Mouse (Mus musculus) hindbrain, embryonic 12.5 days (tissue): ENCODE data around the gene Ociad2. TPM values are rescaled to one million over a fixed set of nuclear protein-coding genes. Genes with fewer than 3 reads are reported as not detected.
A peak's percentile ranks its signal among the peaks of the same experiment; 100 is the strongest.

Experiments used
- ATAC-seq: fragments of 200-750 bp; cut with Nextera tagmentation; 2 replicates; pipeline ENCODE4 v1.8.0; 2017; ENCODE audit warnings: moderate TSS enrichment; ENCODE audit not compliant: low FRiP score
- H3K27ac ChIP-seq: fragments of 300-500 bp; sonication (generic); 2 replicates; pipeline ENCODE4 v1.5.1; 2016; ENCODE audit warnings: mild to moderate bottlenecking
- H3K27me3 ChIP-seq: fragments of 300-500 bp; sonication (generic); 2 replicates; pipeline ENCODE4 v1.6.1; 2016; ENCODE audit warnings: mild to moderate bottlenecking
- H3K36me3 ChIP-seq: fragments of 300-500 bp; sonication (generic); 2 replicates; pipeline ENCODE4 v1.6.1; 2016; ENCODE audit warnings: mild to moderate bottlenecking
- H3K4me1 ChIP-seq: fragments of 300-500 bp; sonication (generic); 2 replicates; pipeline ENCODE4 v1.6.1; 2016
- H3K4me2 ChIP-seq: fragments of 300-500 bp; sonication (generic); replicated peaks from 2 replicates; pipeline ENCODE4 v1.6.1; 2016; ENCODE audit warnings: mild to moderate bottlenecking
- H3K4me3 ChIP-seq: fragments of 300-500 bp; sonication (generic); 2 replicates; pipeline ENCODE4 v1.5.1; 2016; ENCODE audit warnings: mild to moderate bottlenecking
- H3K9ac ChIP-seq: fragments of 300-500 bp; sonication (generic); 2 replicates; pipeline ENCODE4 v1.6.1; 2016; ENCODE audit warnings: mild to moderate bottlenecking, moderate library complexity
- H3K9me3 ChIP-seq: fragments of 300-500 bp; sonication (generic); replicated peaks from 2 replicates; pipeline ENCODE4 v1.6.1; 2016; ENCODE audit warnings: mild to moderate bottlenecking
- WGBS: fragments of 180-500 bp; shearing (Covaris S2); methylation state at CpG from one replicate; pipeline ENCODE4 v1.1.7; 2016; 5-methylcytosine and 5-hydroxymethylcytosine counted together
- polyA plus RNA-seq: library from polyadenylated mRNA; unstranded; fragments of >200 nt; fragmentation: Nextera tagmentation; extraction: Ambion mirVana; gene quantifications from 2 replicates; pipeline ENCODE4 v1.2.1, GENCODE M21; 2016

Gene Ociad2
- polyA plus RNA-seq = 12.7 and 16.4 TPM in 2 replicates

- no peaks in the 10 kb centered on the region for H3K36me3 ChIP-seq
- 81% methylated on average over 8 of the region's 8 CpGs for WGBS
- H3K9me3 ChIP-seq = no peaks in the 10 kb centered on the region
- H3K9ac ChIP-seq = no peak within 1 kb of the TSS
- no peak for ATAC-seq
- H3K4me3 ChIP-seq = no peak within 1 kb of the TSS
- peaks cover 4% of the 10 kb centered on the region; the same call in 1 of the 2 replicates for H3K27me3 ChIP-seq
- peaks cover 6% of the 10 kb centered on the region; the same call in 1 of the 2 replicates for H3K4me1 ChIP-seq
- no peak within 1 kb of the TSS for H3K4me2 ChIP-seq
- no peak within 1 kb of the TSS for H3K27ac ChIP-seq
Observed at GRCm38 (mm10) chr5:73340723-73341235, at the start of gene Ociad2. Gene Ociad2 (minus strand): TSS chr5:73341028.

DNA sequence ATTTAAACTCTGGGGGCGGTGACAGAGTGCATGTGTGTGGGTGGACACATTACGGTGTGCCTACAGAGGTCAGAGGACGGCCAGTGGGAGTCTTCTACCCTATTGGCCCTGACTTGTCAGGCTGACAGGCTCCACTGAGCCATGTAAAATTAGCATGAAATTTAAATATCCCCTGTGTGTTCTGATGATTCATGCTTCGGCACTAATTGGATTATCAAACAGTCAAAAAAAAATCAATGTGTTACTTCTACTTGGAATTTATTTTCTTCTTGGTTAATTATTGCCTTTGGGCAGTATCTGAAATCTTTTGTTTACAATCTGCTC lies 42.8 kb upstream of the Ociad2 start:
- Histone ChIP-seq H3K4me2 (no peak overlapping the region), H3K36me3 (no peaks in the 10 kb centered on the region), H3K27me3 (peaks cover 15% of the 10 kb centered on the region), H3K4me3 (no peak overlapping the region), H3K9ac (no peak overlapping the region), H3K27ac (no peak overlapping the region), H3K4me1 (no peaks in the 10 kb centered on the region), H3K9me3 (no peaks in the 10 kb centered on the region)
- WGBS = 31% methylated on average over 4 of the region's 4 CpGs
- ATAC-seq = peak; percentile 74

GRCm38 (mm10) chr5:73382737-73383646 lies 42.2 kb upstream of the Ociad2 start:
- Histone ChIP-seq H3K4me3 (no peak overlapping the region), H3K27ac (no peak overlapping the region), H3K9me3 (no peaks in the 10 kb centered on the region), H3K4me2 (no peak overlapping the region), H3K36me3 (no peaks in the 10 kb centered on the region), H3K27me3 (peaks cover 15% of the 10 kb centered on the region), H3K9ac (no peak overlapping the region), H3K4me1 (no peaks in the 10 kb centered on the region)
- 34% methylated on average over 3 of the region's 3 CpGs for WGBS
- peak; percentile 35 for ATAC-seq

DNA sequence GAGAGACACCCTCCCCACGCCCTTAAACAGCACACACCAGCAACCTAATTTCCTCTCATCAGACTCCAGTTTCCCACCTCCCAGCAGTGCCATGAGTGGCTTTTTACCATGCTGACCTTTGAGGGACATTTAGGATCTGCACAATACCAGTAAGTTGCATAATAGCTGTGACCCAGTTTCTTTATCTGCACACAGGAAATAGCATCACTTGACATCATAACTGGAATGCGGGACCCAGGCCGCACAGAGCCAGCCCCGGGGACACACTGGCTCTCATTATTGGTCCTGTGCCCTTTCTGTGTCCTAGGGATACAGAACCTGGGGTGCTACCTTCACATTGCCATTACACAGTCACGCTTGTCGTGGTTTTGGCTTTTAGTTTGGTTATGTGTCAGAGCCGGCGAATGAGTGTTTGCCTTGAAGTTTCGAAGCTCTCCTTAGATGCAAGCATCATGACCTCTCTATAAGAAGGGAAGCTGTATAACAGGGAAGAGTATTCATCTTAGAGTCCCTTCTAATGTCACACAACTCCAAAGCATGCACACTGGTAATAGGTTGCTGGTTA lies 41.2 kb upstream of the Ociad2 start:
- Histone ChIP-seq H3K9me3 (no peaks in the 10 kb centered on the region), H3K27me3 (peaks cover 15% of the 10 kb centered on the region), H3K4me2 (no peak overlapping the region), H3K36me3 (no peaks in the 10 kb centered on the region), H3K4me3 (no peak overlapping the region), H3K4me1 (no peaks in the 10 kb centered on the region), H3K27ac (no peak overlapping the region), H3K9ac (no peak overlapping the region)
- whole genome bisulfite sequencing = 84% methylated on average over 9 of the region's 9 CpGs
- no peak for ATAC-seq

DNA sequence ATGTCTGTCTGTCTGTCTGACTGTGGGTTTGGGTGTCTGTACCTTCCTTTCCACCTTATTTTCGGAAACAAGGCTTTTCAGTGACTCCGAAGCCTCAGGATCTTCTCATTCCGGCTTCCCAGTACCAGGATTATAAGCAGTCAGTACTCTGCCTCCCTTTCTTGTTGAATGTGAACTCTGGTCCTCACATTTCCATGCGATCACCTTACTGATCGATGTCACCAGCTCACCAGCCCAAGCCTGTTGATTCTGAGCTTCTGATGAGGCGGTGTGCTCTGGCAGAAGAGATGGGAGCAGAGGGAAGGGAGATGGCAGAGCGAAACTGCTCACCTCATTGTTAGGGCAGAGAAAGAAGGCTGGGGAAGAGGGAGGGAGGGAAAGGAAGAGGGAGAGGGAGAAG lies 40.7 kb upstream of the Ociad2 start:
- no peaks in the 10 kb centered on the region for H3K4me1 ChIP-seq
- no peaks in the 10 kb centered on the region for H3K36me3 ChIP-seq
- H3K27me3 ChIP-seq = peaks cover 15% of the 10 kb centered on the region
- no peak overlapping the region for H3K4me2 ChIP-seq
- H3K9me3 ChIP-seq = no peaks in the 10 kb centered on the region
- WGBS = 76% methylated on average over 7 of the region's 7 CpGs
- ATAC-seq = no peak
- no peak overlapping the region for H3K4me3 ChIP-seq
- no peak overlapping the region for H3K27ac ChIP-seq
- no peak overlapping the region for H3K9ac ChIP-seq

DNA sequence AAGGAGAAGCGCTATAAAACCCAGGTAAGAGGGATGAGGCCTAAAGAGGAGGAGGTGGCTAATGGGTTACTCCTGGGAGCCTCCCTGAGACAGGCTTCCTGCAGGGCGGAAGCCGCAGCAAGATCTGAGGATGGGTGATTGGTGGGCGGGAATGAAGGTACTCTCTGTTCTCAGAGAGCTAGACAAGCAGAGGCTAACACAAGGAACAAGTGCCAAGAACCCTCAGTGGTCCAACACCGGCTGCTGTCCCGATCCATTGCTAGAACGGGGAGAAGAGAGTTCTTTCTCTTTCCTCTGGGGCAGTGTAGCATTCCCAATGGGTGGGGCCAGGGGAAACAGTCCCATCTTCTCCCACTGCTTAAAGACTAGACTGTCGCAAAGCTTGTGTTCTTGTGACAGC lies 40.0 kb upstream of the Ociad2 start:
- peaks cover 15% of the 10 kb centered on the region for H3K27me3 ChIP-seq
- H3K4me1 ChIP-seq = no peaks in the 10 kb centered on the region
- H3K4me2 ChIP-seq = no peak overlapping the region
- no peak for ATAC-seq
- no peaks in the 10 kb centered on the region for H3K36me3 ChIP-seq
- no peak overlapping the region for H3K9ac ChIP-seq
- H3K9me3 ChIP-seq = no peaks in the 10 kb centered on the region
- no peak overlapping the region for H3K27ac ChIP-seq
- WGBS = 69% methylated on average over 8 of the region's 8 CpGs
- no peak overlapping the region for H3K4me3 ChIP-seq

GRCm38 (mm10) chr5:73379908-73380307 lies 39.1 kb upstream of the Ociad2 start:
- H3K4me1 ChIP-seq = no peaks in the 10 kb centered on the region
- no peak overlapping the region for H3K27ac ChIP-seq
- no peaks in the 10 kb centered on the region for H3K9me3 ChIP-seq
- peaks cover 15% of the 10 kb centered on the region for H3K27me3 ChIP-seq
- no peak overlapping the region for H3K4me3 ChIP-seq
- ATAC-seq = peak; percentile 82
- H3K36me3 ChIP-seq = no peaks in the 10 kb centered on the region
- H3K4me2 ChIP-seq = no peak overlapping the region
- H3K9ac ChIP-seq = no peak overlapping the region
- 29% methylated on average over 3 of the region's 3 CpGs for WGBS

GRCm38 (mm10) chr5:73376491-73376890 lies 35.7 kb upstream of the Ociad2 start:
- no peaks in the 10 kb centered on the region for H3K4me1 ChIP-seq
- WGBS = 93% methylated on average over 7 of the region's 7 CpGs
- H3K4me3 ChIP-seq = no peak overlapping the region

DNA sequence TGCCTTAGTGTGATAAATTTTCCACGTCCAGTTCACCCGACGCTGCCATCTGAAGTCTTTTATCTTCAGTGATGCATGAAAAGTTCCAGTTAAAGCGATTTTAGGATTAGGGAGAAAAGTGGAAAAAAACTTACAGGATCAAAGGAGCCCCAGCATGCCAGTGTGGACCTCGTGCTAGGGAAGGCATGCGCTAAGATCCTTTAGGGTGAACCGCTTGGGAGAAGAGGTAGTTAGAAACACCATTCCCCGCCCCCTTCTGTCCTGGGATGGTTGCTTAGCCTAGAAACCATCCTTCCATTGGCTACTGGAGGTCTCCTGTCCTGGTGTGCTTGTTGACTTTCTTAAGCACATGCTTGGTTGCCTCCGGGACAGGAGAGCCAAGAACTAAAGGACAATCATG lies 35.2 kb upstream of the Ociad2 start:
- Histone ChIP-seq H3K9ac (no peak overlapping the region), H3K4me1 (no peaks in the 10 kb centered on the region), H3K4me2 (no peak overlapping the region), H3K36me3 (no peaks in the 10 kb centered on the region), H3K27ac (no peak overlapping the region), H3K4me3 (no peak overlapping the region), H3K27me3 (peaks cover 10% of the 10 kb centered on the region), H3K9me3 (no peaks in the 10 kb centered on the region)
- WGBS = 68% methylated on average over 9 of the region's 9 CpGs
- no peak for ATAC-seq

More at GRCm38 (mm10) chr5:73376491-73376890, 35.7 kb upstream of the Ociad2 start:
- Histone ChIP-seq H3K27me3 (peaks cover 14% of the 10 kb centered on the region), H3K27ac (no peak overlapping the region), H3K9ac (no peak overlapping the region), H3K36me3 (no peaks in the 10 kb centered on the region), H3K9me3 (no peaks in the 10 kb centered on the region), H3K4me2 (no peak overlapping the region)
- no peak for ATAC-seq

DNA sequence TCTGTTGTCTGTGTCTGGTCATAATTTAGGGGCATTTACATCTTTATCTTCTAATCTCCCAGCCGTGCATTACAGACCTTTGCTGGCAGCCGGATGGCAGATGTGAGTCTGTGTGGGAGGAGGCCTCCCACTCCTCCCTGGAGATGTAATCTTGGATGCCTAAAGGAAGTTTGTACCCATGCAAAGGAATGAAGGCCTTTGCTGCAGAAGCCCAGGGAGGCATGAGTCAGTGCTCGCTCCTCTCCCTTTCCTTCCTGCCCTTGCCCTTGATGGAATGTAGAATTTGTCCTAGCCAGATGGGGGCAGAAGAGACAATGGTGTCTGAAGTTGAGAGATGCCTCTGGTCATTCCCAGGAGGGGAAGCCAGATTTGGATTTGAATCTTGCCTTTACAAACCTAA lies 32.4 kb upstream of the Ociad2 start:
- Histone ChIP-seq H3K27me3 (no peaks in the 10 kb centered on the region), H3K4me1 (no peaks in the 10 kb centered on the region), H3K27ac (no peak overlapping the region), H3K9me3 (no peaks in the 10 kb centered on the region), H3K4me3 (no peak overlapping the region), H3K36me3 (no peaks in the 10 kb centered on the region), H3K4me2 (no peak overlapping the region), H3K9ac (no peak overlapping the region)
- WGBS = 68% methylated on average over 3 of the region's 3 CpGs
- ATAC-seq = no peak

- ATAC-seq = no peak
- 83% methylated on average over 5 of the region's 5 CpGs for WGBS
- Histone ChIP-seq H3K27me3 (no peaks in the 10 kb centered on the region), H3K9me3 (no peaks in the 10 kb centered on the region), H3K36me3 (no peaks in the 10 kb centered on the region), H3K9ac (no peak overlapping the region), H3K27ac (no peak overlapping the region), H3K4me2 (no peak overlapping the region), H3K4me3 (no peak overlapping the region), H3K4me1 (no peaks in the 10 kb centered on the region)
Observed at GRCm38 (mm10) chr5:73372601-73373000, 31.8 kb upstream of the Ociad2 start.

DNA sequence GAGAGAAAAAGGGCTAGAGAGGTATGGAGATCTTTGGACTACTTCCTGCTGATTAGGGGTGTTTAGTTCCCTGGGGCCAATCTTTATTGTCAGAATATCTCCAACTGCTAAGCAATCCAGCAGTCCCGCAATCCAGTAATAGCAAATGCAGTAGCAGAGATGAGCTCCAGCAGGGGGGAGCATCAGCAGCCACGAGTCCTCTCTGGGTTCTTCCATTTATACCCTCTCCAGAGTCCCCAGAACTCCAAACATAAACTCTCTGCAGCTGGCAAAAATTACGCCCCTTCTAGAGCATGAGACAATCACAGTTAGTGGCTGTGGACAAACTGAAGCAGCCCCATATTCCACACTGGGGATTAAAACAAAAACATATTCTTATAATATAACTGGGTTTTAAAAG lies 28.9 kb upstream of the Ociad2 start:
- Histone ChIP-seq H3K4me3 (no peak overlapping the region), H3K4me2 (no peak overlapping the region), H3K27ac (no peak overlapping the region), H3K4me1 (no peaks in the 10 kb centered on the region), H3K36me3 (no peaks in the 10 kb centered on the region), H3K9me3 (no peaks in the 10 kb centered on the region), H3K27me3 (no peaks in the 10 kb centered on the region), H3K9ac (no peak overlapping the region)
- no peak for ATAC-seq
- WGBS = 59% methylated on average over 3 of the region's 3 CpGs
